Mouse (Mus musculus) liver, adult 2 months (tissue): ENCODE data around the gene Ahcyl2.

Experiments used
- CTCF ChIP-seq: fragments of 200-500 bp; IDR thresholded peaks from 2 replicates; pipeline ENCODE4 v1.5.1; 2011; ENCODE audit warnings: low read depth, low read length, control low read depth
- POLR2A ChIP-seq: fragments of 200-500 bp; IDR thresholded peaks from 2 replicates; pipeline ENCODE4 v1.6.1; 2011; ENCODE audit warnings: low read length, control low read depth; ENCODE audit not compliant: insufficient read depth; ENCODE audit errors: extremely low read depth

DNA sequence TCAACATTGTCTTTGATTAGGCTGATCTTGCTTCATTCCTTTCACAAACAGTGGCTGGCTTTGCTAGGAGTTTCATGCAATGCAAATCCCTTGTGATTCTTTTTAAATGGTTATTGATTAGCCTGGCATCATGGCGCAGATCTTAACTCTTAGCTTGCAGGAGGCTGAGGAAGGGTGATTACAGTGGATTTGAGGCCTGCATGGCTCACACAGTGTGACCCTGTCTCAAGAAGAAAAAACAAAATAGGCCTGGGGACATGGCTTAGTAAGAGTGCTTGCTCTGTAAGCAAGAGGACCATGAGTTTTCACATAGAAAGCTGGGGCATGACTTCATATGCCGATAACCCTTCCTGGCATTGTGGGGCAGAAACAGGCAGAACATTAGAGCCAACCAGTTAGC lies 47.8 kb downstream of the Ahcyl2 start:
- TF ChIP-seq CTCF (no peak), POLR2A (no peak)
